Mouse (Mus musculus) CD4-positive, CD25-positive, alpha-beta regulatory T cell, adult 2 months (primary cell): Measurements from ENCODE around the gene E2f8.

Experiments
- DNase-seq: peaks from one replicate; pipeline ENCODE4 v3.0.0-alpha.2; 2012; ENCODE audit warnings: low read depth, low spot score

The E2f8 gene

GRCm38 (mm10) chr7:48855461-48855860 lies 25.9 kb downstream of the E2f8 start:
- no peak for DNase-seq

GRCm38 (mm10) chr7:48853496-48853895 lies 27.9 kb downstream of the E2f8 start:
- no peak for DNase-seq

GRCm38 (mm10) chr7:48851529-48852104 lies 29.8 kb downstream of the E2f8 start:
- no peak for DNase-seq

GRCm38 (mm10) chr7:48847820-48848650 lies 33.4 kb downstream of the E2f8 start, which contains the start of gene Csrp3:
TSS of gene Csrp3 (minus strand) at chr7:48848033.
- no peak for DNase-seq

- DNase-seq, result no peak
These were observed 34.6 kb downstream of the E2f8 start for GRCm38 (mm10) chr7:48846755-48847154.

GRCm38 (mm10) chr7:48845213-48845973 lies 36.0 kb downstream of the E2f8 start:
- no peak for DNase-seq

- no peak for DNase-seq
These were observed 37.9 kb downstream of the E2f8 start for GRCm38 (mm10) chr7:48843541-48843940.

GRCm38 (mm10) chr7:48842353-48842752 lies 39.0 kb downstream of the E2f8 start:
- no peak for DNase-seq

GRCm38 (mm10) chr7:48841538-48841937 lies 39.9 kb downstream of the E2f8 start:
- DNase-seq, result no peak

- no peak for DNase-seq
These were observed 40.9 kb downstream of the E2f8 start for GRCm38 (mm10) chr7:48840545-48840944.

GRCm38 (mm10) chr7:48838434-48838833 lies 43.0 kb downstream of the E2f8 start:
- DNase-seq, result peak; percentile 11

- DNase-seq, result peak; percentile 10
These were observed 44.4 kb downstream of the E2f8 start for GRCm38 (mm10) chr7:48836949-48837348.

- no peak for DNase-seq
These were observed 46.3 kb downstream of the E2f8 start for GRCm38 (mm10) chr7:48834989-48835626.

- no peak for DNase-seq
These were observed 46.9 kb downstream of the E2f8 start for GRCm38 (mm10) chr7:48834371-48834970.

- no peak for DNase-seq
These were observed 48.7 kb downstream of the E2f8 start for GRCm38 (mm10) chr7:48832735-48833134.

GRCm38 (mm10) chr7:48830395-48830794 lies 51.0 kb downstream of the E2f8 start:
- DNase-seq, result no peak

- no peak for DNase-seq
These were observed 52.1 kb downstream of the E2f8 start for GRCm38 (mm10) chr7:48829177-48829910.

GRCm38 (mm10) chr7:48825170-48825569 lies 56.2 kb downstream of the E2f8 start:
- DNase-seq, result no peak

GRCm38 (mm10) chr7:48824671-48825070 lies 56.7 kb downstream of the E2f8 start:
- DNase-seq, result no peak

- no peak for DNase-seq
These were observed 57.8 kb downstream of the E2f8 start for GRCm38 (mm10) chr7:48823621-48824020.

GRCm38 (mm10) chr7:48821654-48822053 lies 59.7 kb downstream of the E2f8 start:
- no peak for DNase-seq
